Mouse (Mus musculus) hindbrain, postnatal 0 days (tissue): Measurements from ENCODE around the gene Sf3a3. TPM values are rescaled to one million over a fixed set of nuclear protein-coding genes. Genes with fewer than 3 reads are reported as not detected.

Experiments
- ATAC-seq: fragments of 200-750 bp; cut with Nextera tagmentation; 2 replicates; pipeline ENCODE4 v1.8.0; 2017; ENCODE audit warnings: mild to moderate bottlenecking, moderate TSS enrichment, moderate library complexity
- DNase-seq: peaks from one replicate; pipeline ENCODE4 v3.0.0-alpha.2; 2015; ENCODE audit warnings: low spot score
- H3K27ac ChIP-seq: fragments of 300-500 bp; sonication (generic); 2 replicates; pipeline ENCODE4 v1.5.1; 2014; ENCODE audit warnings: mild to moderate bottlenecking
- H3K27me3 ChIP-seq: fragments of 300-500 bp; sonication (generic); 2 replicates; pipeline ENCODE4 v1.6.1; 2014; ENCODE audit warnings: low read length, mixed read lengths; ENCODE audit not compliant: insufficient read depth
- H3K36me3 ChIP-seq: fragments of 300-500 bp; sonication (generic); 2 replicates; pipeline ENCODE4 v1.6.1; 2014; ENCODE audit warnings: low read length, mixed read lengths; ENCODE audit not compliant: insufficient read depth
- H3K4me1 ChIP-seq: fragments of 300-500 bp; sonication (generic); 2 replicates; pipeline ENCODE4 v1.6.1; 2014; ENCODE audit warnings: antibody characterized with exemption, low read length, mixed read lengths; ENCODE audit not compliant: insufficient read depth
- H3K4me2 ChIP-seq: fragments of 300-500 bp; sonication (generic); 2 replicates; pipeline ENCODE4 v1.6.1; 2014; ENCODE audit warnings: low read depth, mild to moderate bottlenecking, low read length, moderate library complexity, mixed read lengths
- H3K4me3 ChIP-seq: fragments of 300-500 bp; sonication (generic); 2 replicates; pipeline ENCODE4 v1.5.1; 2014; ENCODE audit warnings: low read length
- H3K9ac ChIP-seq: fragments of 300-500 bp; sonication (generic); replicated peaks from 2 replicates; pipeline ENCODE4 v1.6.1; 2014; ENCODE audit warnings: mild to moderate bottlenecking, low read length, moderate library complexity, mixed read lengths
- H3K9me3 ChIP-seq: fragments of 300-500 bp; sonication (generic); 2 replicates; pipeline ENCODE4 v1.6.1; 2016; ENCODE audit warnings: low read length, mixed read lengths
- CTCF ChIP-seq: IDR thresholded peaks from 2 replicates; pipeline ENCODE4 v1.5.1; 2016; ENCODE audit warnings: antibody characterized with exemption, control low read depth, low read depth
- WGBS: fragments of 180-500 bp; shearing (Covaris S2); extraction: QIAGEN DNeasy Blood & Tissue Kit; methylation state at CpG from one replicate; pipeline ENCODE4 v1.1.7; 2014; 5-methylcytosine and 5-hydroxymethylcytosine counted together
- microRNA counts: library from miRNA; unstranded; fragments of <30 nt; microRNA quantifications from one replicate; lab custom pipeline; 2015
- microRNA-seq, 2 experiments: library from miRNA; unstranded; fragments of <30 nt; microRNA quantifications; one replicate each; pipeline ENCODE4; 2016
- polyA plus RNA-seq: library from polyadenylated mRNA; unstranded; fragments of >200 nt; fragmentation: Nextera tagmentation; extraction: Ambion mirVana; gene quantifications from 2 replicates; pipeline ENCODE4 v1.2.1, GENCODE M21; 2015
- total RNA-seq: library from RNA; depleted of rRNA; stranded (reverse); fragments of >200 nt; gene quantifications from 2 replicates; pipeline ENCODE4 v1.2.3, GENCODE M21; 2014; rRNA removed

Sf3a3 gene
- total and polyA plus RNA-seq, 2 experiments from 2014 or later = 18.7 to 79.7 TPM

- H3K4me2 ChIP-seq = no peak overlapping the region
- ATAC-seq (no peak), DNase-seq (no peak)
- no peaks in the 10 kb centered on the region for H3K9me3 ChIP-seq
- no peaks in the 10 kb centered on the region for H3K36me3 ChIP-seq
- H3K27ac ChIP-seq = 0 out of 2 replicates have a peak overlapping the region, but pooled peaks have one; percentile 1
- H3K4me3 ChIP-seq = no peak overlapping the region
- WGBS = 66% methylated on average over 4 of the region's 4 CpGs
- H3K4me1 ChIP-seq = no peaks in the 10 kb centered on the region
- no peak overlapping the region for H3K9ac ChIP-seq
- TF ChIP-seq CTCF = no peak
- H3K27me3 ChIP-seq = no peaks in the 10 kb centered on the region
Observed at GRCm38 (mm10) chr4:124772125-124772524, 57.5 kb downstream of the Sf3a3 start.

GRCm38 (mm10) chr4:124773449-124773848 lies 58.9 kb downstream of the Sf3a3 start:
- ATAC-seq = no peak
- WGBS = 97% methylated on average over 1 of the region's 2 CpGs
- Histone ChIP-seq H3K4me3 (no peak overlapping the region), H3K36me3 (peaks cover 6% of the 10 kb centered on the region; the same call in 1 of the 2 replicates), H3K27me3 (no peaks in the 10 kb centered on the region), H3K4me2 (no peak overlapping the region), H3K9ac (no peak overlapping the region), H3K4me1 (no peaks in the 10 kb centered on the region), H3K9me3 (no peaks in the 10 kb centered on the region), H3K27ac (no peak overlapping the region)
- no peak for DNase-seq
- TF ChIP-seq CTCF = no peak

GRCm38 (mm10) chr4:124773995-124774394 lies 59.4 kb downstream of the Sf3a3 start:
- H3K9me3 ChIP-seq = no peaks in the 10 kb centered on the region
- H3K9ac ChIP-seq = no peak overlapping the region
- 95% methylated on average over 6 of the region's 6 CpGs for WGBS
- peaks cover 6% of the 10 kb centered on the region; the same call in 1 of the 2 replicates for H3K36me3 ChIP-seq
- no peak overlapping the region for H3K27ac ChIP-seq
- no peak overlapping the region for H3K4me3 ChIP-seq
- TF ChIP-seq CTCF = no peak
- H3K4me1 ChIP-seq = no peaks in the 10 kb centered on the region
- no peak for ATAC-seq
- no peaks in the 10 kb centered on the region for H3K27me3 ChIP-seq
- no peak for DNase-seq
- H3K4me2 ChIP-seq = no peak overlapping the region

DNA sequence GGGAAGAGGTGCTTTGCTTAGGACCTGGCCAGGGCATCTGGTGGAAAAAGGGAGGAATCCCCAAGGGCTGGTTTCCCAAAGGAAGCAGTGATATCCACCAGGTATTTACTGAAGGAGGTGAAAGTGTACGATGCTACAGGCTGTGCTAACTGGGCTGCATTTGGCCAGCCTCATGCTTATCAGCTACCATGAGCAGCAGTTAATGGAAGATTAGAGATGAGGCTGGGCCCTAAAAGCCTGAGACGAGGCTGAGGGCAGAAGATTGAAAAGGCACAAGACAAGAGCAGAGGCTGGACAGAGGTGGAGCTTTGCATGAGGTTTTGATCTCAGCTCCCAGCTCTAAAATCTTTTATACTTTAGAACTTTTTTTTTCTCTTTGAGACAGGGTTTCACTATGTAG lies 59.9 kb downstream of the Sf3a3 start:
- H3K36me3 ChIP-seq = peaks cover 10% of the 10 kb centered on the region; the same call in 1 of the 2 replicates
- 84% methylated on average over 2 of the region's 2 CpGs for WGBS
- H3K27ac ChIP-seq = no peak overlapping the region
- H3K4me3 ChIP-seq = no peak overlapping the region
- no peaks in the 10 kb centered on the region for H3K4me1 ChIP-seq
- H3K4me2 ChIP-seq = no peak overlapping the region
- no peak for TF ChIP-seq CTCF
- H3K9me3 ChIP-seq = no peaks in the 10 kb centered on the region
- ATAC-seq = no peak
- no peak overlapping the region for H3K9ac ChIP-seq
- DNase-seq = no peak
- H3K27me3 ChIP-seq = no peaks in the 10 kb centered on the region

GRCm38 (mm10) chr4:124781361-124781760 lies 66.8 kb downstream of the Sf3a3 start:
- Histone ChIP-seq H3K4me2 (no peak overlapping the region), H3K9me3 (no peaks in the 10 kb centered on the region), H3K36me3 (peaks cover 63% of the 10 kb centered on the region), H3K9ac (no peak overlapping the region), H3K27me3 (no peaks in the 10 kb centered on the region), H3K4me3 (no peak overlapping the region), H3K27ac (no peak overlapping the region), H3K4me1 (no peaks in the 10 kb centered on the region)
- 94% methylated on average over 7 of the region's 7 CpGs for WGBS
- TF ChIP-seq CTCF = no peak
- ATAC-seq (no peak), DNase-seq (no peak)

MicroRNA genes within 50 kb of the gene (microRNA counts, 519-probe panel; counts per million panel counts)
- microRNA mmu-miR-697 (lab: Ali Mortazavi, UCI) (not detected), microRNA mmu-miR-698 (lab: Ali Mortazavi, UCI) (not detected)

Small RNA genes within 50 kb of the gene (microRNA-seq; reads per million reads assigned to microRNA genes)
- 0 reads per million in 2 experiments for gene Gm24721
- gene Mir697 = 0 reads per million in 2 experiments
- gene Mir698 = 0 reads per million in 2 experiments

Other genes starting within 250 kb of the Sf3a3 start
- gene 3100002H09Rik, start 104.0 kb upstream of the Sf3a3 start, total RNA-seq = 0.26 TPM in 1 of 2 replicates, not detected in the other
- 0.23 TPM in 1 of 2 replicates, not detected in the other for gene 3100002H09Rik, start 104.0 kb upstream of the Sf3a3 start, polyA plus RNA-seq
- 4.8 and 7.0 TPM in 2 replicates for gene Pou3f1, start 58.0 kb upstream of the Sf3a3 start, total RNA-seq
- 4.1 and 6.3 TPM in 2 replicates for gene Pou3f1, start 58.0 kb upstream of the Sf3a3 start, polyA plus RNA-seq
- gene Utp11, start 21.2 kb upstream of the Sf3a3 start, total RNA-seq = 4.0 and 9.0 TPM in 2 replicates
- 31.2 and 39.0 TPM in 2 replicates for gene Utp11, start 21.2 kb upstream of the Sf3a3 start, polyA plus RNA-seq
- 7.1 and 7.3 TPM in 2 replicates for gene Fhl3, start 14.1 kb upstream of the Sf3a3 start, total RNA-seq
- 2.5 and 3.1 TPM in 2 replicates for gene Fhl3, start 14.1 kb upstream of the Sf3a3 start, polyA plus RNA-seq
- gene Inpp5b, start 27.1 kb downstream of the Sf3a3 start, total RNA-seq = 15.9 and 16.0 TPM in 2 replicates
- gene Inpp5b, start 27.1 kb downstream of the Sf3a3 start, polyA plus RNA-seq = 14.9 and 15.4 TPM in 2 replicates
- 7.7 and 17.3 TPM in 2 replicates for gene Mtf1, start 87.3 kb downstream of the Sf3a3 start, total RNA-seq
- gene Mtf1, start 87.3 kb downstream of the Sf3a3 start, polyA plus RNA-seq = 23.4 and 24.7 TPM in 2 replicates
- 52.9 and 76.1 TPM in 2 replicates for gene Yrdc, start 135.9 kb downstream of the Sf3a3 start, total RNA-seq
- 47.0 and 52.9 TPM in 2 replicates for gene Yrdc, start 135.9 kb downstream of the Sf3a3 start, polyA plus RNA-seq
- 206 and 212 TPM in 2 replicates for gene 1110065P20Rik, start 136.4 kb downstream of the Sf3a3 start, total RNA-seq
- gene 1110065P20Rik, start 136.4 kb downstream of the Sf3a3 start, polyA plus RNA-seq = 143 and 152 TPM in 2 replicates
- gene Maneal, start 147.4 kb downstream of the Sf3a3 start, total RNA-seq = 52.3 and 56.9 TPM in 2 replicates
- 9.4 and 9.6 TPM in 2 replicates for gene Maneal, start 147.4 kb downstream of the Sf3a3 start, polyA plus RNA-seq
- 28.4 and 49.6 TPM in 2 replicates for gene Epha10, start 166.1 kb downstream of the Sf3a3 start, total RNA-seq
- 13.7 and 14.2 TPM in 2 replicates for gene Epha10, start 166.1 kb downstream of the Sf3a3 start, polyA plus RNA-seq
- gene 9930104L06Rik, start 222.3 kb downstream of the Sf3a3 start, total RNA-seq = 12.8 and 15.5 TPM in 2 replicates
- gene 9930104L06Rik, start 222.3 kb downstream of the Sf3a3 start, polyA plus RNA-seq = 9.3 and 9.4 TPM in 2 replicates
- 10.8 and 17.1 TPM in 2 replicates for gene Cdca8, start 224.5 kb downstream of the Sf3a3 start, total RNA-seq
- 28.9 and 35.1 TPM in 2 replicates for gene Cdca8, start 224.5 kb downstream of the Sf3a3 start, polyA plus RNA-seq